Mouse (Mus musculus) adrenal gland, postnatal 0 days (tissue): ENCODE data around the gene Nacc2. TPM values are rescaled to one million over a fixed set of nuclear protein-coding genes. Genes with fewer than 3 reads are reported as not detected.

ENCODE experiments used
- polyA plus RNA-seq: library from polyadenylated mRNA; unstranded; fragments of >200 nt; fragmentation: Nextera tagmentation; extraction: Ambion mirVana; gene quantifications from 2 replicates; pipeline ENCODE4 v1.2.1, GENCODE M21; 2015

Gene Nacc2
- polyA plus RNA-seq: 7.0 and 13.4 TPM in 2 replicates

DNA sequence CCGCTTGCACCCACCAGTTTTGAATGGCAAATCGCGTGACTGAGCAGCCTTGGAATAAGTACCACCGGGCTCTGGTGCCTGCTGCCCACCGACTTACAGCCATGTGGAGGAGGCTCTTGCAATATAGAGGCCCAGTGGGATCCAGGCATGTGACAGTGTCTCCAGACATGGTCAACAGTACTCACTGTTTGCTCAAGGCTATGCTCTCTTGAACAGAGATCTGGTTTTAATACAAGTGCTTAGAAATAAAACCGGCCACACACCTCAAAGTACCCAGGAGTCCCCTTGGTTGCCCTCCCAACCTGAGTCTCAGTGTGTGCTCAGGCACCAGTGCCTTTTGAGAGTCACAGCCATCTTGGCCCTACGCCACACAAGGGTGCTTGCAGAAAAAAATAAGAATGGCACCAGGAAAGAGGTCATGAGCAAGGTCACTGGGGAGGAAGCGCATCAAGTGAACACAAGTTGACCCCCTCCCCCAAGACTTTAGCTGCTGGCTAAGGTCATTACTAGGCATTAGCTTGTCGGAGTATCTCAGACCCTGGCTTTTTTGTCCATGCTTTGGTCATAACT, at the start of gene Nacc2:
Gene Nacc2, minus strand, starts transcription at position 142 of the 570 bp plus-strand sequence.

DNA sequence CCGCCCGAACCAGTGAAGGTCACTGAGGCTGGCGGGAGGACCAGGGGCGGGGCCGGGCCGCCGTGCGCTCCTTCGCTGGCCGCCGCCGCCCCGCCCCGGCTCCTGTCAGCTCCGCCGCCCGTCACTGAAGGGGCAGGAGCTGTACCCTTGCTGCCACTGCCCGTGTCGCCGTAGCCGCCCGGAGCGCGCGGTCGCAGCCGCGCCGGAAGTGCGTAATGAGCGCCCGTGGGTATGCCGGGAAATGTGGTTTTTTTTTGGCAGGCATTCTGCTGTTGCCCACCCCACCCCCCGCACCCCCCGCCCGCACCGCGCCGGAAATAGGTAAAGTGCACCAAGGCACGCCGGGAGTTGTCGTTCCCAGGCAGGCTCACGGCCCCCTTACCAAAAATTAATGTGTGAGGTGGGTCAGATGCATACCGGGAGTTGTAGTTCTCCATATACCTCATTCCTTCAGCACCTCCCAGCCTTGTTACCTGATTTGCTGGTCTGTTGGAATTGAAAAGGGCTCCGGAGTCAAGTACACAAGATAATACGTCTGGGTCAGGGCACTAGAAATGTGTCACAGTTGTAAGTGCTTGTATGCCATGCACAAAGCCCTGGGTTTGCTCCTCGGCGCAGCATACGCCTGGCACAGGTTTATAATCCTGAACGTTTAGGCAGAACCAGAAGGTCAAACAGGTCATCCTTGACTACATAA, 101.3 kb downstream of the Nacc2 start, which contains the start of gene Ubac1:
Gene Ubac1, minus strand, starts transcription at position 187 of the 697 bp plus-strand sequence.

Other genes starting within 250 kb of the Nacc2 start
- 8.6 and 10.9 TPM in 2 replicates for gene Camsap1, start 139.9 kb downstream of the Nacc2 start, polyA plus RNA-seq
- gene Ubac1, start 101.5 kb downstream of the Nacc2 start, polyA plus RNA-seq: 51.3 and 77.7 TPM in 2 replicates
- gene Lhx3, start 85.1 kb upstream of the Nacc2 start, polyA plus RNA-seq: 0.66 and 2.2 TPM in 2 replicates
- gene Qsox2, start 114.3 kb upstream of the Nacc2 start, polyA plus RNA-seq: 10.6 and 17.5 TPM in 2 replicates
- 0.11 TPM in 2 replicates for gene Ccdc187, start 171.3 kb upstream of the Nacc2 start, polyA plus RNA-seq
- gene Gpsm1, start 192.3 kb upstream of the Nacc2 start, polyA plus RNA-seq: 18.9 and 25.4 TPM in 2 replicates
- gene Dnlz, start 228.9 kb upstream of the Nacc2 start, polyA plus RNA-seq: 22.9 and 24.7 TPM in 2 replicates
- 0.83 and 0.84 TPM in 2 replicates for gene Card9, start 237.7 kb upstream of the Nacc2 start, polyA plus RNA-seq